Mouse (Mus musculus) left cerebral cortex, postnatal 14 days (tissue): ENCODE measurements around the gene Eif2ak4. TPM values are rescaled to one million over a fixed set of nuclear protein-coding genes. Genes with fewer than 3 reads are reported as not detected.

Experiments
- DNase-seq, 2 experiments: peaks; one replicate each; pipeline ENCODE4 v3.0.0; 2021 to 2022; ENCODE audit warnings: low spot score in 2 of 2, mixed read lengths in 1 of 2
- intact Hi-C: fragments of 180-260 bp; cut with DNase I; formaldehyde crosslinking; loops from one replicate; pipeline ENCODE4 v1.15.1; 2025
- total RNA-seq, 2 experiments: library from RNA; stranded (reverse); gene quantifications; 2 replicates each; pipeline ENCODE4 v1.2.3; 2021

Eif2ak4 gene
- total RNA-seq, 2 experiments from 2014 or later: 18.3 to 21.0 TPM

GRCm38 (mm10) chr2:118457029-118457428, 68.6 kb downstream of the Eif2ak4 start:
- intact Hi-C loops: no loop called here

DNA sequence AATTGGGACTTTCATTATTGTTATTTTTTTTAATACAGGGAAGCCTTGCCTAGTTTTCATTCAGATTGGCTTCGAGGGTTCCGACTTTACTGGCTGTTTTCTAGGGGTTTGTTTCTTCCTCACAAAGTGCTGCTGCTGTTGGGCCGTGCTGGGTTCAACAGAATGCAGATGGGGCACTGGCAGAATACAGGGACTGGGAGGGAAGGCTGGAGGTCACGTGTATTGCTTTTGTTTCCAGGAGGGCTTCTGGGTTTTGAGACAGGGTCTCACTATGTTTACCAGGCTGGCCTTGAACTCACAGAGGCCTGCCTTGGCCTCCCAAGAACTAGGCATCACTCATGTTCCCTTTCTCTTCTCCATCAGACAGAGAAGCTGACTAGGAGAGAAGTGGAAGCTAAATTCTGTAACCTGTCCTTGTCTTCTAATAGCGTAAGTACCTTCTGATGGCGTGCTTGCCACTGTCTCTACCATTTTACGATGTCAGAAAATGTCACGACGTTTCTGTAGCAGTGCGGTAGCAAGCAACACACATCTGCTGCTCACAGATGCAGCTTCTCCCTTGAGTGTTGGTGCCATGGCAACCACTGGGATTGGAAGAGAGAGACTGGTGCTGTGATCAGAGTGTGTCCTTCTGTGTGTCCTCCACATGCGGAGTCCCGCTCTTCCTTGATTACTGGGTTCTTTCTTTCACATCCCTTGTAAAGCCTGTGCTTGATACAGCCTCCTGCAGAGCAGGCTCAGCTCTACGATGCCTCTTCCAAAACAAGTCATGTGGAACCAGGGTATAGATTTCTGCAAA, 69.2 kb downstream of the Eif2ak4 start:
- DNase-seq: peak; percentile 60 to 76
- intact Hi-C loops: no loop called here

More at GRCm38 (mm10) chr2:118457029-118457428, 68.6 kb downstream of the Eif2ak4 start:
- DNase-seq: no peak

DNA sequence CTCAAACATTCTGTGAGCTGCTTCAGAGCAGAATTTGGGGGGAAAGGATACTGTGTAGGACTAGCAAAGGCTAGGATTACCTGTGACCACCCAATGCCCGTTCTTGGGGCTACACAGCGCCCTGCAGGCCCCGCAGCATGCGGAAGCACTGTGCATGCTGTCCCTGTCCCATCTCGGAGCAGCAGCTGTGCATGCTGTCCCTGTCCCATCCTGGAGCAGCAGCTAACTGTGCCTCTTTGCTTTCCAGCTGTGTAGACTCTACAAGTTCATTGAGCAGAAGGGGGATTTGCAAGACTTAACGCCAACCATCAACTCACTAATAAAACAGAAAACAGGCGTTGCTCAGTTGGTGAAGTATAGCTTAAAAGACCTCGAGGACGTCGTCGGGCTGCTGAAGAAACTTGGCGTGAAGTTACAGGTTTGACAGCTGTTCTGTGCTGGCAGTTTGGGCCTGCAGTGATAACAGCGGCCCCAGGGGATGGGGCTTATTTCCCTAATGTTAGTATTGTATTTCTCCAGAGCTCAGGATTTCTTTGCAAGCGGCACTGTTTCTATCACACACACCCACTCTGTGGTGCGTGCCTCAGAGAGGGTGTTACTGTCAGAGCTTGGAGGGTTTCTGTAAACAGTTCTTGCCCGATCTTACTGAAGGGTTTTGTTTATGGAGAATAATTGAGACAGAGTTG, 73.2 kb downstream of the Eif2ak4 start:
- no peak for DNase-seq
- intact Hi-C loops: no loop called here

- intact Hi-C loops: no loop called here
- DNase-seq: peak in 1 of 2 experiments; percentile 36
These were observed 75.1 kb downstream of the Eif2ak4 start for GRCm38 (mm10) chr2:118463480-118463879.

DNA sequence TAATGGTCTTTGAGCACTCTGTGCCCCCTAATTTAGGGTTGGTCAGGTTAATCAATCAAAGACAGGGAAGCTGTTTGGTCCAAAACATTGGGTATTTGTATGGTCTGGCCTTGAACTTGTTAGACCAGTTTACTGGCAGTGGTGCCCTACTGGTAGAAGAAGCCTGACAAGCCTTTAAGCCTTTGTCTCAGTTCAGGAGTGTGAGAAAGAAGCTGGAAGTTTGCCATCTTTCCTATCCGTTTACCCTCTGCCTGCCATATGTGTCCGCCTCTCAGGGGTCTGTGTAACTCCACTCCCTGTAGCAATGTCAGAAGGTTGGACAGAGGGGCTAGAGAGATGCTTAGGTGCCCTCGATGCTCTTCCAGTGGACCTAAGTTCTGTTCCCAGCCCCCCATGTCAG, 76.0 kb downstream of the Eif2ak4 start:
- intact Hi-C loops: no loop called here
- DNase-seq: no peak

DNA sequence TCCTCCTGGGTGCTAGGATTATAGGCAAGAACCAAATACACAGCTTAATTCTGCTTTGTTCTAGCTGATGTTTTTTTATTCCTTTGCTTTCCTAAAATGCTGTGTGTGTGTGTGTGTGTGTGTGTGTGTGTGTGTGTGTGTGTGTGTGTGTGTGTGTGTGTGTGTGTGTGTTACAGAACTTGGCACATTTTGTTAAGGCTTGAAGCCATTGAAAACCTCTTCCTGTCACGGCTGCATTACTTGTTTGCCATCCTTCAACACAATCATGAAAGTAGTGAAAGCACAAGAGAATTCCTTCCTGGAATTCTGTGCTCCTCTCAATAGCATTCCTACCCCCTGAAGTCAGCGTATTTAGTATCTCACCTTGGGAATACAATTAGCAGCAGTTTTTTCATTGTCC, 77.5 kb downstream of the Eif2ak4 start:
- no peak for DNase-seq
- intact Hi-C loops: no loop called here

GRCm38 (mm10) chr2:118466601-118467000, 78.2 kb downstream of the Eif2ak4 start:
- no peak for DNase-seq

DNA sequence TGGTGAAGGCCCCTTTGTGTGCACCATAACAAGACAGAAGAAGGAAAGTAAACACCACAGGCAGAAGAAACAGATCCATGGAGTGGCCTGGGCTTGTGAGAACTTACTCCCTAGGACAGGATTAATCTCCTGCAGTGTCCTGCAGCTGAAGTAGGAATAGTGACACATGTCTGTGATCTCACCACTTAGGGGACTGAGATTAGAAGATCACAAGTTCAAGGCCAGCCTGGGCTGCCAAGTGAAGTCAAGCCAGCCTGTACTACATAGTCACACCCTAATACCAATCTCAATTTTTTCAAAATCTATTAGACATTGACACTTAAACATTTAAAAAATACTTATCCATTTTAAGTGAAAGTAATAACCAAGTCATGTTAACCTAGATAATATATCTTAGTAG, 79.9 kb downstream of the Eif2ak4 start:
- no peak for DNase-seq
- intact Hi-C loops: no loop called here

More at GRCm38 (mm10) chr2:118466601-118467000, 78.2 kb downstream of the Eif2ak4 start:
- intact Hi-C loops: no loop called here

DNA sequence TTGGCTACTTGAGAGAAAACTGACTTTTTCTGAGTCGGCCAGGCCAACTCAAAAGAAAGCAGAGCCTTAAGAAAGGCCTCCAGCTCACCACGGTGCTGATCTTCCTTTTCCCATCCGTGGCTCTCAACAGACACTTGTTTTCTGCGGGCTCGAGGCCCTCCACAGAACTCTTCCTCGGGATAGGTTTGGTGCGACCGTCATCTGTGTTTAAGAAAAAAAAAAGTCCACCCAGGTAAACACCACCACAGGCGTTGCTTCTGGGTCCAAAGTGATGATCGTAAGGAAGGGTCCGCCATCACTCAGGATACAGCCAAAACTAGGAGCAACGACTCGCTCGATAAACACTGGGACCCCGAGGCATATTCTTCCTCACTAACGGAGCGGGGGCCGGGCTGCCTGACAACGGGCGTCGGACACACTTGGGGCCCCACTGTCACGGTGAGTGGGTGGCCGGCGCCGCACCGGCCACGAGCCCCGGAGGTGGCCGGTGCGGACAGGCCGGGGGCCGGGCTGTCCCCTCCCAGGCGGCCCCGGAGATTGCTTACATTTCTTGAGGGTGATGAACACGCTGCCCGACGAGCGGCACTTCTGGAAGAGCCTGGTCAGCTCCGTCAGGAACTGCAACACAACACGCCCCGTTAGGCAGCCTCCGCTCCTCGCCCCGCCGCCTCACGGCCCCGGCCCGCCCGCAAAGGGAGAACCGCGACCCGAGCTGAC, 90.6 kb downstream of the Eif2ak4 start:
- no peak for DNase-seq
- intact Hi-C loops: loop anchor here (5.0 kb wide), 1 partner anchor 217 kb away; no protein-coding TSS in a partner anchor

DNA sequence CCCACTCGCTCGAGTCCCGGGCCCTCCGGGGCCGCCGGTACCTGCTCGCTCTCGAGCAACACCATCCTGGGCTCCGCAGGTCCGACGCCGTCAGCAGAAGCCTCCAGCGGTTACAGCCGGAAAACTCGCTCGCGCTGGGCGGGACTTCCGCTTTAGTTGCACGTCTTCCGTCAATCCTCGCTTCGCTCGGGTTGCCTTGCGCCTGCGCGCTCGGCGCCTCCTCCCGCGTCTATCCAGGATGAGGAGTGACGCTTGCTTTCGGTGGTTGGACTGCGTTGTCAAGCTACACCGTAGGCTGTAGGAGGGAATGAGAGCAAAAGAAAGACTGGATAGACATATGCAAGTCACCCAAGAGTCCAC, 91.1 kb downstream of the Eif2ak4 start, which contains the start of gene Srp14:
Srp14 (minus strand) TSS at position 162 of the 360 bp plus-strand sequence.
- DNase-seq: peak; percentile 91 to 94
- intact Hi-C loops: loop anchor here (5.0 kb wide), 1 partner anchor 217 kb away; no protein-coding TSS in a partner anchor

DNA sequence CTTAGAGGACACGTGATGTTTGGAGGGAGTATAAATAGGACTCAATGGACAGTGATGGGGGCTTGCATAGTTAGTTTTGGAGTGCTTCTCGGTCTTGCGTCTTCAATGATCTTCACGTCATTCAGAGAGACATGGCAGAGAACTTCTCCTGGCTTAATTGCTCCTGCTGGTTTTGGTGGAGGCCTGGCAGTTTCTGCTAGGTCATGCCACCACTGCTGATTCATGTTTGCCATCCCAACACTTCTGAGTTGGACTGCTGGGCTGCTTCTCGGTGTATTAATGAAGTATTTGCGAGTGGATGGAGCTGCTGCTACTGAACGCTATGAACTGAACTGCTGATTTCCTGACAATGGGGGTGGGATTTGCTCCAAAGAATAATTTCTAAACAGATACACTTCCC, 92.5 kb downstream of the Eif2ak4 start:
- intact Hi-C loops: loop anchor here (10.0 kb wide), 2 partner anchors 264 to 404 kb away; partner anchors contain the start of gene Inafm2
- DNase-seq: no peak

- intact Hi-C loops: loop anchor here (10.0 kb wide), 2 partner anchors 262 to 402 kb away; partner anchors contain the start of gene Inafm2
- no peak for DNase-seq
These were observed 94.6 kb downstream of the Eif2ak4 start for GRCm38 (mm10) chr2:118483032-118483431.

- DNase-seq: no peak
- intact Hi-C loops: loop anchor here (10.0 kb wide), 2 partner anchors 260 to 400 kb away; partner anchors contain the start of gene Inafm2
These were observed 96.0 kb downstream of the Eif2ak4 start for GRCm38 (mm10) chr2:118484386-118484898.

DNA sequence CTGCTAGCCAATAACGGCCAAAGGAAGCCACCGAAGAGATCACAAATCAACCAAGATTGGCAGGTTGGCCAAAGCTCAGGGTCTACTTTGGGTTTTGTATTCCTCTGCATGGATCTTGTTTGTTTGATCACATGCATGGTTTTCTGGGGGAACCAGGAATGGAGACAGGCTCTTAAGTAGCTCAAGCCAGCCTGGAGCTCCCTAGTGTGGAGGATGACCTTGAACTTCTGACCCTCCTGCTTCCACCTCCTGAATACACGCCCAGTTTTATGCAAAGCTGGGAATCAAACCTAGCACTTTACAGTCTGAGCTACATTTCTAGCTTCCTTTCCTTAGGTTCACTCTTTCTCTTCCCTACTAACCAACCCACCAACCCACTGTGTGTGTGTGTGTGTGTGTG, 97.0 kb downstream of the Eif2ak4 start:
- no peak for DNase-seq
- intact Hi-C loops: loop anchor here (5.0 to 10.0 kb wide), 4 partner anchors 62 to 399 kb away; partner anchors contain the start of genes Bmf and Inafm2

DNA sequence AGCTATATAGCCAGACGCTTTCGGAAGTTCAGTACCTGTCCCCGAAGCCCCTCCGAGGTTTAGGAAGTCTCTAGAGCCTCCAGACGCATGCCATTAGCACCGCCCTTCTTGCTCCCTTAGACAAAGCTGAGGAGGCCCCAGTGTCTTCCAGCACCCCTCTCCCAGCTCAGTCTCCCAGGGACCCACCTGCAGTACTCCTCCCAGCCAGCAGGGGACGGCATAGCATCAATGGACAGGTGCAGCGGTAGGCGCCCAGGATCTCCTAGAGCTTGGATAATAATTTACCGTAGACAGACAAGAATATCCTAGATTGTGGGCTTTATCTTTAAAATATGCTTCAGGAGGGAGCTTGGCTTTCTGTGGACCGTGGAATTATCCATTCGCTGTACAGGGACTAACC, 98.5 kb downstream of the Eif2ak4 start:
- intact Hi-C loops: loop anchor here (2.0 to 10.0 kb wide), 5 partner anchors 60 to 398 kb away; partner anchors contain the start of genes Bmf and Inafm2
- DNase-seq: peak; percentile 75 to 80

DNA sequence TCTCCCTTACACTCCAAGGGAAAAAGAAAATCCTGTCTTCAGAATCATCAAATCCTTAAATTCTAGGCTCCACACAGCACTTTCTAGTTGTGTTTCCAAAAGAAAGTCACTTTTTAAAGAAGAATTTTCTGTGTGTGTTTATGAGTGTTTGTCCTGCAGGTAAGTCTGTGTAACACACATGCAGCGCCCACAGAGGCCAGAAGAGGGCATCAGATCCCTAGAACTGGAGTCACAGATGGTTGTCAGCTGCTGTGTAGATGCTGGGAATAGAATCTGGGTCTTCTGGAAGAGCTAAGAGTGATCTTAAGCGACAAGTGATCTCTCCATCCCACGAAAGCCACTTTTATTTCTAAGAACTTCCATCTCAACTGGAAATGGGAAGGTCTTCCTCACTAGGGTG, 99.4 kb downstream of the Eif2ak4 start:
- intact Hi-C loops: loop anchor here (2.0 to 10.0 kb wide), 5 partner anchors 59 to 397 kb away; partner anchors contain the start of genes Bmf and Inafm2
- no peak for DNase-seq

DNA sequence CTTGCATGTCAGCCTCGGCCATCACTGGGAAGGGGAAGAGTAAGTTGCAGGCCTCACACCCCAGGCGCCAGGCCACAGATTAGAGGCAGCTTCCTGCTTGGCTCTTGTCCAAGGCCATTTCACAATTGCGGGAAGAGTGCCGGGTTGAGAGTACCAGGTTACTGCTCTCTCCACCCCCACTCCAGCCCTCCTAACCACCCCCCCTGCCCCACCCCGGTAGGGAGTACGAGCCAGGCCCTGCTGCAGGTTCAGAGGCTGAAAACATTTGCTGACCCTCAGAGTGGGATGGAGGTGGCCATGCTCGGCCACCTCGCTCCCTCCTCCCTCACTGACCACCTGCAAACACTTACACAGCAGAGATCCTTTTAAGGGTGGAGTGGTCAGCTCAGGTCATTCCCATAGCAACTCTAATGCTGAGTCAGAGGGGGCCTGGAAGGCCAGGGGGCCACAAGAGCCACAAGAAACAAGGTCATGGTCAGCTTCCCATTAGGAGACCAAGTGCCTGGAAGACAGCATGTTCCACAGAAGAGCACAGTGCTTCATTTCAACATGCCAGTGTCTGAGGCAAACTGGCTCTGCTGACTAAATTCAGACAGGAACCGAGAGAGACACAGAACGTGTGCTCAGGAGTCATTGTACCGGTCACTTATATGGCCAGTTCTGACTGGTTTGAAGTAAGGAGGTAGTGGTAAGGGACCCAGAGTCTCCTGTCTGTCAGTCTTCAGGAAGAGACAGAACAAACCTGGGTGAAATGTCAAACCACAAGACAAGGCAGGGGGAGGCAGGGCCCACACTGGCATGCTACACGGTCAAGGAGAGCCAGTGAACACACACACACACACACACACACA, 102.0 kb downstream of the Eif2ak4 start:
- intact Hi-C loops: no loop called here
- peak; percentile 37 to 59 for DNase-seq

DNA sequence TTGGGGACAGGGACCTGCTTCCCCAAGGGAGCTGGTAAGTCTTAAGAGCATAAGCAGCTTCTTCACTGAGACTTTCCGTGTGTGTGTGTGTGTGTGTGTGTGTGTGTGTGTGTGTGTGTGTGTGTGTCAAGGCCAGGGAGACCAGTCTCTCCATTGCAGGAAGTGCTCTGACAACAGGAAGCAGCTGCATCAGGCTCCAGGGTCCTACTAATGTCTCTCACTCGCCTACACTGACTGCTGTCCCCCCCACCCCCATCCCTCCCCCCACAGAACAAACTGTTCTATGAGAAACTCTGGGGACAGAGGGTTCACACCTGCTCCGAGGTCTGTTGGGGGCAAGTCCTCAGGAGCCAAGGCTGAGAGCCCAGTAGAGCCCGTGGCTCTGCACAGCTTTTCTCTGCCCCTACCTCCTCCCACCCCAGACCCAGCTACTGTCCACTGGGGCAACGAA, 102.9 kb downstream of the Eif2ak4 start:
- intact Hi-C loops: no loop called here
- peak; percentile 37 to 48 for DNase-seq
